Mouse (Mus musculus): Measurements from ENCODE around the gene Frrs1l. TPM values are rescaled to one million over a fixed set of nuclear protein-coding genes. Genes with fewer than 3 reads are reported as not detected.
A peak's percentile ranks its signal among the peaks of the same experiment; 100 is the strongest.

The Frrs1l gene
- total RNA-seq (2021) = under 1 TPM; 0.12 to 0.34 TPM
- long read RNA-seq, experiment 1 = 0 reads
- long read RNA-seq, experiment 2 = 0 reads

DNA sequence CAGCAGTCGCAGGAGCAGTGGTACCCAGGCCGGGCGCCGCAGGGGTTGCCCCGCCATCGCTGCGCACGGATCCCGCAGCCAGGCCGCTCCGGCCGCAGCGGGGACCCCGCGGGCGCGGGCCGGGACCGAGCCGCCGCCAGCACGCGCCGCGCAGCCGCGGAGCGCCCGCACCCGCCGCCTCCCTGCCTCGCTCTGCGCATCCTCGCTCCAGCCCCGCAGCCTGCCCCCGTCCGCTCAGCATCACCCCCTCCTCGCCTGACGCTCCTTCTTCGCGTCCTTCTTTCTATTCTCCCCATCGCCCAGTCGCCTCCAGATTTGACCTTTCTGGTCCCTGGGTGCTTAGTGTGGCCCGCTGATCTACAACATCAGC is at the start of gene Frrs1l:
Frrs1l (minus strand) TSS at position 177 of the 370 bp plus-strand sequence.
- no peak for DNase-seq

GRCm38 (mm10) chr4:57039127-57040031 is 49.2 kb upstream of the Frrs1l start:
- DNase-seq = no peak

- no peak for DNase-seq
These were observed 47.4 kb upstream of the Frrs1l start for GRCm38 (mm10) chr4:57037554-57037953.

DNA sequence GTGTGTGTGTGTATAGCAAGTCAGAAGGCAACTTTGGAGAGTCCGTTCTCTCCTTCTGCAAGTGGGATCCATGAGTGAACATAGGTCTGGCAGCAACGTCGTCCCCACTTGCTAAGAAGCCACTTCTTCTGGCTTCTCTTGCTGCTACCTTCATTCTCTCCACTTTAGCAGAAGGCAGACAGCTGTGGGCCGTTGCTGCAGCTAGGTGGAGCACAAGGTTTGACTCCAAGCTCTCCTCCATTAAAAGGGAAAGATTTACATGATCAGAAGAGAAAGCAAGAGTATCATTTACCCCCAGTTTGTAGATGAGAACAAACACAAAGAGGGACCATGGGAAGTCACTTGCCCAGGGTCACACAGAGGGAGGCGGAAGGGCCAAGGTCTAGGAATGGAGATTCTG is 44.0 kb upstream of the Frrs1l start:
- DNase-seq = no peak

DNA sequence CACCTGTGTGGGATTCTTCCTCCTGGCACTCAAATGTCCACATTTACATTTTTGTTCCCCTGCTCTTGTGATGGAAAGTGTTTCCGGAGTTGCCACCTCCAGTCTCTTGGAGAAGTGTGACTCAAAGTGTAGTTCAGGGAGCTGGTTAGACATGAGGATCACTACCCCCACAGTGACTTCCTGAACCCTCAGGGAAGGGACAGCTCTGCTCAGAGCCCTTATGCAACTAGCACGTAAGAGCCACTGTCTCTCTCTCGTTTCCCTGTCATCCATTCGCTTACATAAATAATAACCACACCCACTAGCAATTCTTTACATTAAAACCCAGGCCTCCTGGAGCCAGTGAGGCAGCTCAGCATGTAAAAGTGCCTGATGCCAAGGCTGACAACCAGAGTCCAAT is 41.2 kb upstream of the Frrs1l start:
- DNase-seq = no peak

- no peak for DNase-seq
These were observed 37.8 kb upstream of the Frrs1l start for GRCm38 (mm10) chr4:57027954-57028353.

- no peak for DNase-seq
These were observed 33.3 kb upstream of the Frrs1l start for GRCm38 (mm10) chr4:57023527-57023926.

GRCm38 (mm10) chr4:57021288-57021687 is 31.1 kb upstream of the Frrs1l start:
- DNase-seq = no peak

DNA sequence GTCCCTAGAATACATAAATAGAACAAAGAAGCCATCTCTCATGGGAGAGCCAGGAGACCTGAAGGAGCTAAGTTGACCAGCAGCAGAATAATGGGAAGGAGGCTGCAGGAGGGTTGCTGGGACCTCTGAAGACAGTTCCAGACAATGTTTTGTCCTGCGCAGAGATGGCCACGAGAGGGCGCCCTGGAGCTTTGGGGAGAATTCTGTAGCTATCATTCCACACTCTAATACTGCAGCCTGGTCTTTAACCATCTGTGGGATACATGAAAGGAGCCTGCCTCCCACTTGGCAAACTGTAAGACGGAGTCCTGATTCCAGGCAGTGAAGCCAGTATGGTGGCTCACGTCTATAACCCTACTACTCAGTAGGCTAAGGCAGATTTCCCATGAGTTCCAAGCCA is 27.0 kb upstream of the Frrs1l start:
- DNase-seq = peak; percentile 86

GRCm38 (mm10) chr4:57016366-57017171 is 26.4 kb upstream of the Frrs1l start:
- no peak for DNase-seq

DNA sequence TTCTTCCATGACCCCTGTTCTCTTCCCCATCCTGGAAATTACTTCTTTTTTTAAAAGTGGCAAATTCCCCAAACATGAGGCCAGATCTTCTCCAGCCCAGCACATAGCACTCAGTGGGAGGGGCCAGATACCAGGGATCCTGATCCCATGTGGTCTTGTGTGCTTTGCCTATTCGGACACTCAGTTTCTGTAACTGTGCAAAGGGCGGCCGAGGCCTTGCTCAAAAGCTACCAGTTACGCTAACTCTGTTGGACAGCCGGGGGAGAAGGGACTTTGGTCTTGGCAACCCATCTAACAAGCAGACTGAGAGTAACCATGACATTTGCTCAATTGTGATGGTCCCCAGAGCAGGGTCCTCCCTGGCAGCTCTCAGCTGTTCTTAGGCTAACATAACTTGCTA is 24.8 kb upstream of the Frrs1l start:
- no peak for DNase-seq

- DNase-seq = no peak
These were observed 21.4 kb upstream of the Frrs1l start for GRCm38 (mm10) chr4:57011454-57012046.

DNA sequence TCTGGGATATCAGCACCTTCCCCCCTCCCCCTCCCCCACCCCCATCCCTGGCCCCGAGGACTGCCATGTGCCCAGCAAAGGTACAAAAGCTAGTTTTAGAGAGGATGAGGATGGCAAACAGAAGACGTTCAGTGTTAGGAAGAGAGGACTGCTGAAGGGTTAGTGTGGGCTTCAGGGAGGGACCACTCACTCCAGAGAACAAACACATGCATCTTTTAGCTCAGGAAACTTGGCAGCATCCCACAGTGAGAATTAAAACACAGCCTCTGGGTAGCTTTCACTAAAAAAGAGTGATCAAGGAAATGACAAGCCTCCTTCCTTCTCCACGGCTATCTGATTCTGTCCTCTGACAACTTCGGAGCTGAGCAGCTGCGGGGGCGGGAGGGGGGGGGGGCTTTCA is 20.7 kb upstream of the Frrs1l start:
- no peak for DNase-seq

- no peak for DNase-seq
These were observed 20.2 kb upstream of the Frrs1l start for GRCm38 (mm10) chr4:57010425-57010824.

DNA sequence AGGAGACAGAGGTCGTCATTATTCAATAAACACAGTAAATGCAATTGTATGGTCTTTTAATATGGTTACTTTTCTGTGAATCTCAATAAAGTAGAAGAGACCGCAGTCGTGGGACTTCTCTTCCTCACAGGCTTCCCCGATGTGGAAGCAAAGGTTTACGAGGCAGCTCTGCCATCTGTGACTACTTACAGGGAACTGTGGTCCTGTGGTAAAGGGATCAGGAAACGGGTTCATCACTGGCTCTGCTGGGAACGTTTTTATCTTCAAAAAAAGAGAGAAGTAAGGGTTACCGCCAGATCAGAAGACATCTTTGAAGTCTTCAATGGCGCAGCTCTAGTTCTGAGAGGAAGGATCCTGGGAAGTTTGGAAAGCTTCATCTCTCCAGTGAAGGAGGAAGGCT is 17.5 kb upstream of the Frrs1l start:
- no peak for DNase-seq

DNA sequence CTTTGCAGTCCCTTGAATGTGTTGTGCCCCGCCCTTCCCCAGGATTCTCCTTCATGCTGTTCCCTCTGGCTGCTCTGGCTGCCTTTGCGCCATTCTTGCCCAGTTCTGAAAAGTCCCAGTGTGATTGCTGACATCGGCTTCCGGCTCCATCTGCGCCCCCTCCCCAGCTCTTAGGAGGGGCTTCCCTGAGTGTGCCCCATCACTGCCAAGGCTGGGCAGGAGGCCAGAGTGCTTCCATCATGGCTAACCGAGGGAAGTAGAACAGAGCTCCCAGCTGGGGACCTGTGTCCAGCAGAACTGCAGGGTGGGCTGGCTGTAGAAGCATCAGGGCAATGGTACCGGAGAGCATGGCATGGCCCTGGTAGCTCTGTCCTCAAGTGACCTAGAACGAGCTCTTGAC is 14.8 kb upstream of the Frrs1l start:
- DNase-seq = no peak

DNA sequence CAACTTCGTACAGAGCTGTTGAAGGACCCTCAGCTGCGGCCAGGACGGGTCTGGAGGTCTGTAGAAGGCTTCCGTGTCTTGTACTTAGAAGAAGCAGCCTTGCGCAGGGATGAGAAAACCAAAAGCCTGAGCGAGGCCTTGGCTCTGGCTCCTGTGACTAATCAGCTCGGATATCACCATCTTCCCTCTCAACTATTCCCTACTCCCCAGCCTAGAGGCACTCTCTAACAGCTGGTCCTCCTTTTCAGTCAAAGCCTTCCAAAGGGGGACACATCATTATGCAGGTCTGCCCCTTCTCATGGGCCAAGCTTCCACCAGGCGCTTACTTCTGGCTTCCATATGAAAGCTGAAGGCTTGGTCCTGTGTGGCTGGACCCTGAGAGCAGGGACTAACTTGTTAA is 13.7 kb upstream of the Frrs1l start:
- DNase-seq = peak; percentile 31

DNA sequence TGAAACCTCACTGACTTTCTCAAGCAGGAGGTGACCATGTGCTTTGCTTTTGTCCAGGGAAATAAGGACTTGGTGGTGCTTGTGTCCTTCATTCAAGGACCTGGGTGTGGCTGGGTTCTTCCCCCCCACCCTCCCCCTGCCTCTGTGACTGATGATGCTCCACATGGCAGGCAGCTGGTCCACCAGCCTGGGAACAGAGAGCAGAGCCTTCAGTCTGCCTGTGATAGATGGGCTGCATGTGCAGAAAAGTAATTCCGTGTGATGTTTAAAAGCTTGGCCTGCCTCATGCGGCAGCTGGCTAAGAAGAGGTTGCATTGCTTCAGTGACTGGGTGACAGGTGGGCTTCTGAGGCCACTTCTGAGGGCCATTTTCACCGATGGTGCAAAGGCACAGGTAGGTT is 12.6 kb upstream of the Frrs1l start:
- DNase-seq = no peak

DNA sequence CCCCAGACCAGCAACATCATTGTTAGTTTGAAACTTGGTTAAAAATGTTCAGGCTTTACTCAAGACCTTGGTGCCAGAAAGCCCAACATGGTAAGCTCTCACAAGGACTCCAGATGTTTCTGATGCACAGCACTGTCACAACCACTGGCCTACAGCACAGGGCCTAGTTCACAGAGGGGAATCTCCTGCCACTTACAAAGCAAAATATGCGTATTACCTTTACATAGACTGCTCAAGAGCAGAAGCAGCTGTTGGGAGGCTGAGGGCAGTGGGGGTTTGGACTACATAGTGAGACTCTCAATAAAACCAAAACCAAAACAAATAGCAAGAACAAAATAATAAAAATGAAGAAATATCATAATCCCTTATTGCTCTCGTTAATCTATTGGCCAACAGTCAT is 11.2 kb upstream of the Frrs1l start:
- no peak for DNase-seq

DNA sequence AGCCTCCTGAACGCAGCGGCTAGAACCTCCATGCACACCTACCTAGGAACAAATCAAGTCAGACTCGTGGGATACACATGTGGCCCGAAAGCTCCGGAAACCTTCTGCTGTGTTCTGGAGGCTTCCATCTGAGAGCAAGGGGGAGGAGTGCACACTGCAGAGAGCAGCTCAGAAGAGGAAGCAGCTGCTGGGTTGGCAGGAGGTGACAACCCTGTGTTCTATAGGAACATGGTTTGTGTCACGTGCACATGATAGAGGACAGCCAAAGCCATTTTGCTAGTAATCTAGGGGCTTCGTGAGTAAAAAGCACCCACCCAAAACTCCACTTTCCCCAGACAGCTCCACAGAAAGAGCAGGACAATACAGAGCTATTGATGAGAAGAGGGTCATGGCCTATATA is 3.1 kb upstream of the Frrs1l start:
- DNase-seq = no peak

- no peak for DNase-seq
These were observed 1.8 kb upstream of the Frrs1l start for GRCm38 (mm10) chr4:56991951-56992350.

DNA sequence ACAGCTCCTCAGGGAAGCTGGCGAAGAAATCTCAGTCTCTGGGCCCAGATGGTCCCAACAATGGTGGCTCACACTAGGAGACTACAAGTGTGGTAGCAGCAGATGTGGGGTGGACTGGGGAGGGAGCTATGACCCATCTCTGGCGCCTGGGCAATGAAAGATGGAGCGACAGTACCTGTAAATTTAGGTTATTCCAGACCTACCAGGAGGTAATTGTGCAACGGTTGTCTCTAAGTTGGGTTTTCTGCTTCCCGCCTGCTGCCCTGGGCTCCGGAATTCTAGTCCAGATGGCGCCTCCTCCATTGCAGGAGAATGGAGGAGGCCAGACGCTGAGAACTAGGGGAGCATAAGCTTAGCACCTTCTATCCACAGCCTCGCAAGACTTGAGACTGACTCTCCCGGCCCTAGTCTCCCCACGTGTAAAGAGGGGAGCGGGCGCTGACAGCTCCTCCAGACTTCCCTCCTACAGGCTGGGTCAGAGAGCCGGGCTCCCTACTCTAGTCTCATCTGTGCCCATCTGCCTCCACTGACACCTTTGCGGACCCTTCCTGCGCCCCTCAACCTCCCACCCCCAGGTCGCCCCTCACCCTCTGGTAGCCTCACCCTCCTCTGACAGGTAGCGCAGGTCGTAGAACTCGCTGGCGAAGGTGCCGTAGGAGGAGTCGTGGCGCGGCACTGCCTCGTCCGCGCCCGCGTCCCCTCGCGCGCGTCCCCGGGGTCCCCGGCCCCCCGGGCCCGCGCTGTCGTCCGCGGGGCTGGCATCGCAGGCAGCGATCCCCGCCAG is 568 bp downstream of the Frrs1l start:
- no peak for DNase-seq

Measured in gastrocnemius, postnatal 10 days (tissue).